14 mouse cellular contexts compared by ENCODE assay signal in the genomic region with DNA sequence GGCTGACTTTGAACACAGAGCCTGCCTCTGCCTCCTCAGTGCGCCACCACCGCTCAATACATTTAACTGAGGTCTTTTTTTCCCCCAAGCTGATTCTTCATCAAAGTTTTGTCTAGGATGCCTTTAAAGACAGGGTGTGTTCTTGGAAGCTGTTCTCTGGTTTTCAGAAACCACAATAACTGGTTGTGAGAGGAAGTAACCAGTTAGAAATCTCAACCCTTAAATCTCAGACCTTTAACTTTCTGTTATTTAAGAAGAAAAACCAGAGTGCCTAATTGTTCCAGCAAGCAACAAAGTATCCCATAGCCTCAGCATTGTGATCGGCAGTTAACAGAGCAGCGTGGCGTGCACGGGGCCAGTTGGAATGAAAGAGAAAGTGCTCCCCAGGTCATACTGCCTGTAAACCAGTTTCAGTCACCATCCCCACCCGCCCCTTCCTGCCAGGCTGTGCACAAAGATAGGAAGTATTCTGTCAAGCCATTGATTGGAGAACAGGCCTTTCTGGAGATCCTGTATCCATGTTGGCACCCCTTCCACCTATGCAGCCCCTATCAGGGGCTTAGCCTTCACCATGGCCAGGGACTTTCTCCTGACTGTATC.
DNase-seq lines count a peak whose midpoint lies in the region; ATAC-seq and TF ChIP-seq lines count a peak whose summit lies in the region.
"Had no signal": no experiment of that assay in that cellular context is flagged by ENCODE, and none has a peak within 500 bp of the region (broad histone marks: within the 10 kb centered on the region; RNA-seq: fewer than 3 reads in every experiment).

No protein-coding gene starts in this region.

- H3K27ac ChIP-seq in testis, adult 2 months (ENCODE audit: control insufficient read depth, insufficient read depth, low read depth, low read length), result 0 out of 2 replicates have a peak overlapping the region, but pooled peaks have one; percentile 12
- H3K27ac ChIP-seq in forebrain, postnatal 0 days (ENCODE audit: low read depth, low read length), result no peak overlapping the region
- no peak overlapping the region for H3K27ac ChIP-seq in midbrain, embryonic 14.5 days (replicated peaks; ENCODE audit: low read depth, low read length)
- H3K27ac ChIP-seq: embryonic facial prominence, embryonic 13.5 days had no signal

- peak; percentile 75 for ATAC-seq in common myeloid progenitor, adult 5-6 weeks (replicated peaks; ENCODE audit: low read depth, poor library complexity, severe bottlenecking)
- ATAC-seq in megakaryocyte, adult 5-6 weeks (ENCODE audit: poor library complexity, severe bottlenecking), result peak; percentile 80
- ATAC-seq in forebrain, postnatal 0 days, result no peak
- ATAC-seq in midbrain, embryonic 14.5 days (ENCODE audit: low FRiP score, low TSS enrichment), result no peak
- ATAC-seq: forebrain, embryonic 16.5 days had no signal

- no peak overlapping the region for H3K9ac ChIP-seq in forebrain, postnatal 0 days
- H3K9ac ChIP-seq in midbrain, embryonic 14.5 days (replicated peaks; ENCODE audit: low read length), result no peak overlapping the region
- H3K9ac ChIP-seq: embryonic facial prominence, embryonic 13.5 days; stomach, embryonic 15.5 days had no signal

- TF ChIP-seq CTCF in testis, adult 2 months (IDR thresholded peaks at IDR 0.05; ENCODE audit: control insufficient read depth, insufficient read depth, insufficient replicate concordance, low read depth, low read length), result no peak
- TF ChIP-seq CTCF in forebrain, postnatal 0 days (IDR thresholded peaks at IDR 0.05; ENCODE audit: low read depth), result no peak

- H3K27me3 ChIP-seq in testis, adult 2 months (ENCODE audit: control insufficient read depth, insufficient read depth, low read length), result no peaks in the 10 kb centered on the region
- H3K27me3 ChIP-seq in forebrain, postnatal 0 days (ENCODE audit: insufficient read depth, low read length), result no peaks in the 10 kb centered on the region
- H3K27me3 ChIP-seq in midbrain, embryonic 14.5 days (ENCODE audit: control insufficient read depth, insufficient read depth, low read length), result no peaks in the 10 kb centered on the region
- H3K27me3 ChIP-seq: embryonic facial prominence, embryonic 13.5 days; stomach, embryonic 15.5 days had no signal

- peaks cover 11% of the 10 kb centered on the region for H3K4me1 ChIP-seq in testis, adult 2 months (ENCODE audit: control insufficient read depth, insufficient read depth, low read length)
- H3K4me1 ChIP-seq in forebrain, postnatal 0 days (ENCODE audit: insufficient read depth), result no peaks in the 10 kb centered on the region
- no peaks in the 10 kb centered on the region for H3K4me1 ChIP-seq in midbrain, embryonic 14.5 days (ENCODE audit: control insufficient read depth, insufficient read depth, low read length)

- DNase-seq in testis, postnatal 14 days (ENCODE audit: low spot score), result no peak
- no peak for DNase-seq in forebrain, postnatal 0 days
- DNase-seq in MN1 (ENCODE audit: low spot score), result no peak
- no peak for DNase-seq in midbrain, embryonic 14.5 days
- DNase-seq: adrenal gland, postnatal 14 days; cerebellum, adult 8-10 months; layer of hippocampus, adult 9-11 months; retina, postnatal 1 day had no signal

- WGBS in forebrain, postnatal 0 days, result 83% methylated on average over 7 of the region's 7 CpGs
- WGBS in midbrain, embryonic 14.5 days, result 83% methylated on average over 7 of the region's 7 CpGs

- no peak for TF ChIP-seq POLR2A in testis, adult 2 months (IDR thresholded peaks at IDR 0.05; ENCODE audit: control insufficient read depth, low read depth, low read length)

- H3K4me3 ChIP-seq in testis, adult 2 months (ENCODE audit: control insufficient read depth, low read depth, low read length), result no peak overlapping the region
- H3K4me3 ChIP-seq in forebrain, postnatal 0 days (ENCODE audit: low read depth, low read length), result no peak overlapping the region
- no peak overlapping the region for H3K4me3 ChIP-seq in midbrain, embryonic 14.5 days (replicated peaks; ENCODE audit: low read depth, low read length)
- H3K4me3 ChIP-seq: embryonic facial prominence, embryonic 13.5 days; stomach, embryonic 15.5 days had no signal

- no peaks in the 10 kb centered on the region for H3K36me3 ChIP-seq in testis, adult 2 months (ENCODE audit: control insufficient read depth, insufficient read depth, low read length)
- H3K36me3 ChIP-seq in forebrain, postnatal 0 days (ENCODE audit: insufficient read depth), result no peaks in the 10 kb centered on the region
- H3K36me3 ChIP-seq in midbrain, embryonic 14.5 days (ENCODE audit: control insufficient read depth, insufficient read depth, low read length), result no peaks in the 10 kb centered on the region
- H3K36me3 ChIP-seq: embryonic facial prominence, embryonic 13.5 days; stomach, embryonic 15.5 days had no signal

- H3K4me2 ChIP-seq in forebrain, postnatal 0 days (ENCODE audit: low read depth), result no peak overlapping the region
- H3K4me2 ChIP-seq in midbrain, embryonic 14.5 days (ENCODE audit: low read length), result no peak overlapping the region
- H3K4me2 ChIP-seq: embryonic facial prominence, embryonic 13.5 days; stomach, embryonic 15.5 days had no signal

- no peaks in the 10 kb centered on the region for H3K9me3 ChIP-seq in forebrain, postnatal 0 days (ENCODE audit: low read length)
- H3K9me3 ChIP-seq in midbrain, embryonic 14.5 days (ENCODE audit: control insufficient read depth, low read length), result no peaks in the 10 kb centered on the region
- H3K9me3 ChIP-seq: embryonic facial prominence, embryonic 13.5 days; stomach, embryonic 15.5 days had no signal

Comparison
In these comparisons a context has a peak if more than half of its experiments do, and no peak if none do; other contexts are left out.
1. ATAC-seq: peak in common myeloid progenitor, adult 5-6 weeks (single experiment) and megakaryocyte, adult 5-6 weeks (single experiment); none in forebrain, postnatal 0 days (single experiment) and midbrain, embryonic 14.5 days (single experiment).